Mouse (Mus musculus) cerebellum, postnatal 25 days (tissue): ENCODE data around the gene Sfxn1.

Experiments used
- DNase-seq, 2 experiments: peaks; one replicate each; pipeline ENCODE4 v3.0.0; 2021; ENCODE audit warnings: mixed read lengths in 2 of 2

The Sfxn1 gene

GRCm38 (mm10) chr13:54143788-54144187 lies 72.1 kb downstream of the Sfxn1 start:
- no peak for DNase-seq

- no peak for DNase-seq
These were observed 73.0 kb downstream of the Sfxn1 start for GRCm38 (mm10) chr13:54144624-54145023.

GRCm38 (mm10) chr13:54147328-54147727 lies 75.7 kb downstream of the Sfxn1 start:
- no peak for DNase-seq

GRCm38 (mm10) chr13:54152421-54152820 lies 80.8 kb downstream of the Sfxn1 start:
- no peak for DNase-seq

GRCm38 (mm10) chr13:54152911-54153310 lies 81.2 kb downstream of the Sfxn1 start:
- DNase-seq, result no peak

GRCm38 (mm10) chr13:54153672-54154218 lies 82.1 kb downstream of the Sfxn1 start:
- no peak for DNase-seq

GRCm38 (mm10) chr13:54155822-54156221 lies 84.2 kb downstream of the Sfxn1 start:
- DNase-seq, result no peak
